9 mouse cellular contexts compared by ENCODE assay signal in the genomic region with DNA sequence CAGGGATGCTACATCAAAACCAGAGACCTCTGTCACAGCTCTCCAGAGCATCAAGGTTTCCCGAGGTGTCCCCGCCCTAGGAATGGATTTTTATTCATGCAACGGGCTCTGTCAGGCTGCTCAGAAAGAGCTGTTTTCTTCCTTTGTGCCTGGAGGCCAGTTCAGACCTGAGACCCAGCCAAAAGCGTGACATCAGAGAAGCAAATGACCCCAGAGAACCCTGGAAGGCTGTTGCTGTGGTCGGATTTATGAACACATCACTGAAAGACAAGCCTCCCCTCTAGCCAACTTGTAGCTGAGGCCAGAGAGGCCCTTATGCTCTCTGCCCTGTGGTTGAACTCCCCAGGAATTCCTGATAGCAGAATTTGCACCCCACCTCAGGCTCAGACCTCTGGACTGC.
A peak's percentile ranks its signal among the peaks of the same experiment; 100 is the strongest.
DNase-seq lines count a peak whose midpoint lies in the region; ATAC-seq and TF ChIP-seq lines count a peak whose summit lies in the region.
"Had no signal": no experiment of that assay in that cellular context is flagged by ENCODE, and none has a peak within 500 bp of the region (broad histone marks: within the 10 kb centered on the region; RNA-seq: fewer than 3 reads in every experiment).

No protein-coding gene starts in this region.

- WGBS in stomach, embryonic 16.5 days: 55% methylated on average over 5 of the region's 5 CpGs
- WGBS in thymus, adult 2 months: 96% methylated on average over 5 of the region's 5 CpGs

- peak overlapping the region; percentile 79 for H3K4me3 ChIP-seq in testis, adult 2 months (ENCODE audit: control insufficient read depth, low read depth, low read length)
- no peak overlapping the region for H3K4me3 ChIP-seq in stomach, embryonic 16.5 days (replicated peaks; ENCODE audit: low read length)
- no peak overlapping the region for H3K4me3 ChIP-seq in thymus, adult 2 months (ENCODE audit: control insufficient read depth, insufficient read depth, low read length)

- H3K27me3 ChIP-seq in testis, adult 2 months (ENCODE audit: control insufficient read depth, insufficient read depth, low read length): no peaks in the 10 kb centered on the region
- no peaks in the 10 kb centered on the region; the same call in 1 of the 2 replicates for H3K27me3 ChIP-seq in stomach, embryonic 16.5 days (ENCODE audit: control insufficient read depth, insufficient read depth, low read length)
- no peaks in the 10 kb centered on the region for H3K27me3 ChIP-seq in thymus, adult 2 months (ENCODE audit: control insufficient read depth, insufficient read depth, low read length)

- TF ChIP-seq CTCF in testis, adult 2 months (IDR thresholded peaks at IDR 0.05; ENCODE audit: control insufficient read depth, insufficient read depth, insufficient replicate concordance, low read depth, low read length): no peak
- no peak for TF ChIP-seq CTCF in thymus, adult 2 months (IDR thresholded peaks at IDR 0.05; ENCODE audit: borderline replicate concordance, control insufficient read depth, extremely low read depth, insufficient read depth, low read length, poor library complexity)

- peaks cover 17% of the 10 kb centered on the region for H3K4me1 ChIP-seq in testis, adult 2 months (ENCODE audit: control insufficient read depth, insufficient read depth, low read length)
- H3K4me1 ChIP-seq in stomach, embryonic 16.5 days (ENCODE audit: control insufficient read depth, insufficient read depth, low read length): peaks cover 51% of the 10 kb centered on the region
- H3K4me1 ChIP-seq in thymus, adult 2 months (replicated peaks; ENCODE audit: control insufficient read depth, insufficient read depth, low read length): peaks cover 23% of the 10 kb centered on the region

- TF ChIP-seq POLR2A in testis, adult 2 months (IDR thresholded peaks at IDR 0.05; ENCODE audit: control insufficient read depth, low read depth, low read length): no peak
- TF ChIP-seq POLR2A in thymus, adult 2 months (IDR thresholded peaks at IDR 0.05; ENCODE audit: control insufficient read depth, extremely low read depth, insufficient read depth, low read length, poor library complexity): no peak

- H3K4me2 ChIP-seq in stomach, embryonic 16.5 days (ENCODE audit: low read depth, low read length): no peak overlapping the region

- 0 out of 2 replicates have a peak, but pooled peaks cover 4% of the 10 kb centered on the region for H3K9me3 ChIP-seq in stomach, embryonic 16.5 days (replicated peaks; ENCODE audit: control insufficient read depth, low read length)

- H3K27ac ChIP-seq in testis, adult 2 months (ENCODE audit: control insufficient read depth, insufficient read depth, low read depth, low read length): no peak overlapping the region
- H3K27ac ChIP-seq in stomach, embryonic 16.5 days (ENCODE audit: low read length): peak overlapping the region; percentile 62
- no peak overlapping the region for H3K27ac ChIP-seq in thymus, adult 2 months (ENCODE audit: control insufficient read depth, insufficient read depth, low read length)

- no peak; the same call in 1 of the 2 replicates for ATAC-seq in stomach, embryonic 16.5 days (ENCODE audit: insufficient read depth, low FRiP score)
- no peak for ATAC-seq in megakaryocyte-erythroid progenitor cell, adult 5-6 weeks (replicated peaks; ENCODE audit: low FRiP score, low TSS enrichment, poor library complexity, severe bottlenecking)

- no peaks in the 10 kb centered on the region for H3K36me3 ChIP-seq in testis, adult 2 months (ENCODE audit: control insufficient read depth, insufficient read depth, low read length)
- no peaks in the 10 kb centered on the region for H3K36me3 ChIP-seq in stomach, embryonic 16.5 days (ENCODE audit: control insufficient read depth, insufficient read depth, low read length)
- H3K36me3 ChIP-seq in thymus, adult 2 months (ENCODE audit: control insufficient read depth, insufficient read depth, low read length): no peaks in the 10 kb centered on the region

- 0 out of 2 replicates have a peak overlapping the region, but pooled peaks have one; percentile 3 for H3K9ac ChIP-seq in stomach, embryonic 16.5 days (ENCODE audit: low read length)

- DNase-seq in testis, postnatal 10 days (ENCODE audit: low spot score): no peak
- DNase-seq in heart, adult 9 months (ENCODE audit: low spot score in 2 of 2): peak; percentile 79 to 86
- DNase-seq in kidney, postnatal 25 days: peak; percentile 59 to 61
- no peak for DNase-seq in frontal cortex, postnatal 36 days (ENCODE audit: low spot score in 2 of 2)
- no peak for DNase-seq in thymus, adult 2 months
- DNase-seq: thymus, postnatal 25 days had no signal

Comparison
In these comparisons a context has a peak if more than half of its experiments do, and no peak if none do; other contexts are left out.
1. DNase-seq: peak in heart, adult 9 months (2 of 2) and kidney, postnatal 25 days (2 of 2); none in testis, postnatal 10 days (single experiment), frontal cortex, postnatal 36 days (0 of 2) and thymus, adult 2 months (single experiment).